Mouse (Mus musculus): ENCODE results near the gene Ebf4.

Ebf4 gene

GRCm38 (mm10) chr2:130294936-130295277 lies at the start of gene Ebf4:
Gene Ebf4, plus strand, starts transcription at chr2:130295169.
- DNase-seq (ENCODE audit: inconsistent ontology term) = peak; percentile 79

DNA sequence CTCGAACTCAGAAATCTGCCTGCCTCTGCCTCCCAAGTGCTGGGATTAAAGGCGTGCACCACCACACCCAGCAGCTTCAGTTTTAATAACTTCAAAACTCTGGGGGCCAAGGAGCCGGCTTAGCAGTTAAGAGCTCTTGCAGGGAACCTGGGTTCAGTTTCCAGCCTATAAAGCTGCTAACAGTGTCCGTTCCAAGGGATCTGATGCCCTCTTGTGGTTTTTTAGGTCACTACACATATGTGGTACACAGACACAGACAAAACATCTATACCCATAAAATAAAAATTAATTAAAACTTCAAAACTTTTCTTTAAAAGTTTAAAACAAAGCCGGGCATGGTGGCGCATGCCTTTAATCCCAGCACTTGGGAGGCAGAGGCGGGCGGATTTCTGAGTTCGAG lies 48.1 kb upstream of the Ebf4 start:
- peak; percentile 19 for DNase-seq (ENCODE audit: inconsistent ontology term)

- DNase-seq (ENCODE audit: inconsistent ontology term) = no peak
Observed at GRCm38 (mm10) chr2:130248226-130248625, 46.7 kb upstream of the Ebf4 start.

GRCm38 (mm10) chr2:130256762-130257161 lies 38.2 kb upstream of the Ebf4 start:
- no peak for DNase-seq (ENCODE audit: inconsistent ontology term)

DNA sequence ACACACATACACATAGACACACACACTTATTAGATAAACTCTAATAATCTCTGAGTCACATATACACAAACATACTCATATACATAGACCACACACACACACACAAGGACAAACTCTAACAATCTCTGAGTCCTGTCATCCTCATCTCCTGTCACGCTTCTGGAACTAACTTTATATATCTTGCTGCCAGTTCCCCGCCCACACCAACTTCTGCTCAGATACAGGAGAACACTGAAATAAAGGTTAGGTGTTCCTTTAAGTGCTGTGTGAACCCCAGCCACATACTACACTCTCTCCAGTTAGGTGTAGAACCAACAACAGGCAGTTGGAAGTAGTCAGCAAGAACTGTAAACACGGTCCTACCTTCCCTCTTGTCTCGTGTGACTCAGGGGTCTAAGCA lies 34.1 kb upstream of the Ebf4 start:
- DNase-seq (ENCODE audit: inconsistent ontology term) = no peak

DNA sequence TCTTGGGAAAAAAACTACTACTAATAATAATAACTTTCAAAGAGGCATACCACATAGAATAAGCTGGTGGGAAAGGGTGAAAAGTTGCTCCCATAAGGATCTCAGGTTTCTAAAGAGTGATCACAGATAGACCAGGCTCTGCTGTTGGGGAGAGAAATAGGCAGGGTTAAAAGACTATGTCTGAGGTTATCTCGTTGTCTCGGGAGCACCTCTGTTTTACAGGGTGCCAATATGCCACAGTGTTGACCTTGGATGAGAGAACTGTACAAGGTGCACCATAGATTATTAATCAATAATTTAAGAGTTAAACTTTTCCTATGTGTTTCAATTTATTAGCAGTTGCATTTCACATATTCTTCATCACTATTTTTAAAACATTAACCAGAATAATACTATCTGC lies 33.1 kb upstream of the Ebf4 start:
- no peak for DNase-seq (ENCODE audit: inconsistent ontology term)

DNA sequence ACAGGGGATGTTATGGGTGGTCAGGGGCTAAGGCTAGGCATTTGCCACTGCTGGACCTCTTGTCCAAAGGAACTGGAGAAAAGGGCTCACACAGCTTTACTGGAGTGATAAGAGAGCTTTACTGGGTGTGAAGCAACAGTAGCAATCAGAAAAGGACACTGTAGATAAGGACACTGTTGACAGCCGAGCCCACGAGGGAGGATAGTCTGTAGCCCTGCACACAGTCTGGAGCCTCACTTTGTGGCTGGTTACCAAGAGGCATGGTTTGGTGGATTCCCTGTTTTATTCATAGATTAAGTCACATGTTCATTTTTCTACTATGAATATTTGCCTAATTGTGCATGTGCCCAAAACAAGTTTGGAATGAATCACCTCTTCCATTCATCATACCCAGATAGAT lies 32.6 kb upstream of the Ebf4 start:
- peak; percentile 20 for DNase-seq (ENCODE audit: inconsistent ontology term)

GRCm38 (mm10) chr2:130265520-130265919 lies 29.4 kb upstream of the Ebf4 start:
- no peak for DNase-seq (ENCODE audit: inconsistent ontology term)

GRCm38 (mm10) chr2:130268074-130268473 lies 26.9 kb upstream of the Ebf4 start:
- DNase-seq (ENCODE audit: inconsistent ontology term) = no peak

- DNase-seq (ENCODE audit: inconsistent ontology term) = no peak
Observed at GRCm38 (mm10) chr2:130273732-130274131, 21.2 kb upstream of the Ebf4 start.

DNA sequence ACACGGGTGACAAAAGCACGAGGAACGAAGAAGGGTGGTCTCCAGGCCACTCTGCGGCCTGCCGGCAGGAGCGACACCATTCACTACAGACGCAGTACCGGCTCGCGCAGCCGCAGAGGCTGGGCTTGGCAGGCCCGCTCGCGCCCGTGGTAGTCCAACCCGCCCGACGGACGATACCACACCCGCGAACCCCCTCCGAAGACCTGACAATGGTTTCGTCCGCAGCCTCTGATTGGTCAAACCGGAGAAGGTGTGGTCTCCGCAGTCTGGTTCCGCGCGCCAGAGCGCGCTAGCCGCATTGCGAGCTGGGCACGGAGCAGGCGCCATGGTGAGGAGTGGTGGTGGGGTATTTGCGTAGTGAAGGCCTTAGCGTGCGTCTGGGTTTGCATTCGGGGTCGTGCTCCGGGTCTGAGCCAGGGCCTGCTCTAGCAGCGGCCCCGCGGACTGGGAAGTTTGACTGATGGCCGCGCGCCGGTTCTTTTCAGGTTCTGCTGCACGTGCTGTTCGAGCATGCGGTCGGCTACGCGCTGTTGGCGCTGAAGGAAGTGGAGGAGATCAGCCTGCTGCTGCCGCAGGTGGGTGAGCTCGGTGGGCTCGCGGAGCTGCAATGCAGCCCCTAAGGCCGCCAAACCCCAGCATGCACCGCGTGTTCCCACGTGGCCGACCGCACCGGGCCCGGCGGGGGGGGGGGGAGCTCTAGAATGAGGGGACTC lies 20.7 kb upstream of the Ebf4 start, which contains the start of gene Nop56:
Gene Nop56, plus strand, starts transcription at position 282 of the 713 bp plus-strand sequence.
- DNase-seq (ENCODE audit: inconsistent ontology term) = peak; percentile 99

DNA sequence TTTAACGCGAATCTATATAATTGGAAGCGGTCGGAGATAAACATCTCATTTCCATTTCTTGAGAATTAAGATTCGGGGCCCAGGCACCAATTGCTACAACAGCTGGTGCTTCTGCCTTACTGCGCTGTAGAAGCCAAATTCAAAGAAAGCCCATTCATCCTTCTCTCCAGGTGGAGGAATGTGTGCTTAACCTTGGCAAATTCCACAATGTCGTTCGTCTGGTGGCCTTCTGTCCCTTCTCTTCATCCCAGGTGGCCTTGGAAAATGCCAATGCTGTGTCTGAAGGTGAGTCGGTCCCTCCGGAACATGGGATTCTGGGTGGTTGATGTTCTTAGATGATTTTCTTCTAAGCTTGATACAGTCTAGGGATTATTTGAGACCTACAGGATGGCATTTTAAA lies 20.1 kb upstream of the Ebf4 start:
- no peak for DNase-seq (ENCODE audit: inconsistent ontology term)

DNA sequence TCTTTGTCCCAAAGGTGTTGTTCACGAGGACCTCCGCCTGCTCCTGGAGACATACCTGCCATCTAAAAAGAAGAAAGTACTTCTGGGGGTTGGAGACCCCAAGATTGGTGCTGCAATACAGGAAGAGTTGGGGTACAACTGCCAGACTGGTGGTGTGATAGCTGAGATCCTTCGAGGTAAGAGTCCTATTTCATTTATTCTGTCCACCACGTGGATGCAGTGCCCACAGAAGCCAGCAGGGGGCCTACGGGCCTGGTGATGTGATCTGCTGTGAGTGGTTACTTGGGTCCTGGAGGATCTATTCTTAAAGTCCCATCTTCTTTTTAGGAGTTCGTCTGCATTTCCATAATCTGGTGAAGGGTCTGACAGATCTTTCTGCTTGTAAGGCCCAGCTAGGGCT lies 19.3 kb upstream of the Ebf4 start:
- DNase-seq (ENCODE audit: inconsistent ontology term) = peak; percentile 68

DNA sequence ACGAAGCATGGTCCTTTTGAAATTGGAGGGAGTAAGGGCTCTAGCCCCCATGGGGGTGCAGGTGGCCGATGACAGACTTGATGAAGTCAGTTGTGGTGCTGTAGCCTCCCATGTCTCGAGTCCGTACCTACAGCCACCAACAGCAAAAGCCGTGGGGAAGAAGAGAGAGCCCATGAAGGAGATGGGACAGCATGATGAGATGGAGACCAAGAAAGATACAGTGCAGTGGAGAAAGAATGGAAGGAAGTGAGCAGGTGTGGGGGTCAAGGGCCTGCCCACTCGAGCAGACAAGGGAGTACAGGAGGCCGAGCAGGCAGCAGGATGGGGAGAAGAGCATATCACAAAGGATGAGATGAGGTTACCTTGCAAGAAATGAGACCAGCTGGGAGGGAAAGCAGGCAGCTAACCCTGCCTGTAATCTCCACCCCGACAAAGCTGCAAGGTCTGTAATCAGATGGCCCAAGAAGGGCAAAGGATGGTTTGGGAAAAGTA lies 15.3 kb upstream of the Ebf4 start:
- DNase-seq (ENCODE audit: inconsistent ontology term) = no peak

GRCm38 (mm10) chr2:130280224-130280623 lies 14.7 kb upstream of the Ebf4 start:
- DNase-seq (ENCODE audit: inconsistent ontology term) = no peak

DNA sequence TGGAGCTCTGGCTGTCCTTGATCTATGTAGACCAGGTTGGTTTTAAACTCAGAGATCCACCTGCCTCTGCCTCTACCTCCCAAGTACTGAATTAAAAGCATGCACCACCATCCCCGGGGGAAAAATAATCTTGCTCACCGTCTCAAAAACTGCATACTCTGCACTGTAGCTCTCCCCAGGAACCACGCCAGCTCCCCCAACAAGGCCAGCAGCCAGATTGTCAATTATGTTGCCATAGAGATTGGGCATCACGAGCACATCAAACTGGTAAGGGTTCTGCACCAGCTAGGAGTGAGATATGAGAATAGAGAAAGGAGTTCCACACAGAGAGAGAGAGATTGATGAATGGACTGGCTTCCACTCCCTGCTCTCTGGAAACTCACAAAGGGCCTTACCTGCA lies 14.2 kb upstream of the Ebf4 start:
- no peak for DNase-seq (ENCODE audit: inconsistent ontology term)

GRCm38 (mm10) chr2:130283854-130284654 lies 10.9 kb upstream of the Ebf4 start, which contains the start of gene Idh3b:
Gene Idh3b, minus strand, starts transcription at chr2:130284547.
- peak; percentile 85 for DNase-seq (ENCODE audit: inconsistent ontology term)

DNA sequence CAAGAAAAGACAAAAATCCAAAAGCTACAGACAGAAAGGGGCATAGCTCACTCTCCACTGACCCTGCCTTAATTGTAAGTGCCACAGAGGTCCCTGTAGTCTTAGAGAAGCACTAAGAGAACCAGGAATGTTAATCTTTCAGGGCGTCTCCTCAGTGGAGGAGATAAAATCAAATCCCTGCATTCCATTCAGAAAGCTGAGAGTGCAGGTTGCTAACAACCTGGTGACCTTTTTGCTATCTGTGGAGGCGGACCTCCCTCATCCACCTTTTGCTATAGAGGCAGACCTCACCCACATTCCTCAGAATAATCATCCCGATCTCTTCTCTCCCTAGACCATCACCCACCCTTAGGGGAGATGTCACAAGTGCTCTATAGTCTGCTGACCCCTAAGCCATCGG lies 5.9 kb upstream of the Ebf4 start:
- no peak for DNase-seq (ENCODE audit: inconsistent ontology term)

DNA sequence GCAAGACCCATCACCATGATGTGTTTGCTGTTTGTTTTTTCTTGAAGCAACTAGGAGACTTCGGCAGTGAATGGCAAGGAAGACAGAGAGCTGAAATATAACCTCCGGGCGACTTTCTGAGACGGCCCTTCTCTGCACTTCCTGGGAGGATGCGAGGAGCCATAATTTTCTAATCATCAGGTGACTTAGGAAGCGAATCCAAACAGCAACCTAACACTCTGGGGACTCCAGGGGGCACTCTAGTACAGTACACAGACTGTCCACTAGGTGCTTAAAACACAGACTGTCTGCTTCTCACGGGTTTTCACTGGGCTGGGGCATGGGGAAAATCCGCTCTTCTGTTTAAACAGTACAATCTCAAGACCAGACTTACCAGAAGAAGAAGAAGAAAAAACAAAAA lies 3.5 kb upstream of the Ebf4 start:
- peak; percentile 65 for DNase-seq (ENCODE audit: inconsistent ontology term)

DNA sequence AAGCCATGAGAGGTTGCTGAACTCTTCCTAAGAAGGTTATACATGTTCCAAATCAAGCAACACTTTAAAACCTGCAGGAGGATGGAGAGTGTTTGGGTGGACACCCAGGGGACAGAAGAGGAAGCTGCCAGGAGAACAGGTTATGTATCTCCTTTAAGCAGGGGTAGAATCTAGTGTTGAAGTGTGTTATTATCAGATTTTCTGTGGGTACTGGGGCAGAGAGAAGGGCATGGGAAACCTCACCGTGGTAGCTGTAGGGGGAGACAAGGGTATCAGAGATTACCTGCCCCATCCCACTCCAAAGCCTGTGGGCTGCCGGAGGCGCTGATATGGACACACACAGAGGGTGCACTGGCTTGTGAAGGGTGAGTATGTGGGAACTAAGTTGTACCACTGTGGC lies 2.0 kb upstream of the Ebf4 start:
- DNase-seq (ENCODE audit: inconsistent ontology term) = no peak

GRCm38 (mm10) chr2:130293486-130293885 lies 1.5 kb upstream of the Ebf4 start:
- DNase-seq (ENCODE audit: inconsistent ontology term) = no peak

DNA sequence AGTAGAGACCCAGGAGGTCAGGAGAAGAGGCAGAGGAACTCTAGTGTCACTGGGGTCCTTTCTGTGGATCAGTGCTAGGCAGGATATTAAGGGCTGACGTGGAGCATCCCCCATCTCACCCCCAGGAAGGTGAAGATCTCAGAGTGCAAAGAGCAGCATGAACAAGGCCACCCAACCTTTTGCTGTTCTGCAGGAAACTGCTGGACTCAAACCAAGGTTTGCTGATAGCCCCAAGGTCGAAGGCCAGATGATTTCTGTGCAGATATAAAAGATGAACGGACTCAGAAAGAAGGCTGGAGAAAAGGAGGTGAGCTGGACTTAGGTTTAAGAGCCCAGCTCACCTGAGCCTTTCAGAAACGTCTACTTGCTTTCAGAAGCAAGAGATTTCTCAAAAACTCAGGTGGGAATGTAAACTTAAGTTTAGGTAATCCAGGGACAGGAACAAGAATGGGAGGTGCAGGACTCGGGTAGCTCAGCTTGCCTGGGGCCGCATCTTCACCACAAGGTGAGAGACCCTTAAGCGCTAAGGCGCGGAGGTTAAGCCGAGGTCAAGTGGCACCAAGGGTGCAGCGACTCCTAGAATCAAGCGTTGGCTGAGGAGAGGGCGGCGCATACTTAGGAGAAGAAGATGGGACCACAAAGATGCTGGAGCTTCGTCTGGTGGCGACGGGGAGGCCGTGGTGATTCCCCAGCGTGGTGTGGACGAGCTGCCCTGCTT lies 592 bp upstream of the Ebf4 start:
- no peak for DNase-seq (ENCODE audit: inconsistent ontology term)
